Mouse (Mus musculus): Measurements from ENCODE around the gene AW822073.
"Not testable (repeated sequence)": the region's sequence is repeated elsewhere in the genome, so short reads cannot be mapped to it uniquely, and the experiment has no call there.

The AW822073 gene

GRCm38 (mm10) chr10:58224827-58225785 lies at the start of gene AW822073:
Gene AW822073 (minus strand): TSS chr10:58224930.
- in situ Hi-C loops (cut with MboI; ENCODE audit: low pct_unique_long_range_greater_than_20kb in 1 of 2, low sequenced_read_pairs in 2 of 2, unreplicated experiment in 1 of 2) = not testable (repeated sequence)

- in situ Hi-C loops (cut with MboI; ENCODE audit: low pct_unique_long_range_greater_than_20kb in 1 of 2, low sequenced_read_pairs in 2 of 2, unreplicated experiment in 1 of 2) = no loop called here
Observed at GRCm38 (mm10) chr10:58258466-58258865, 33.7 kb upstream of the AW822073 start.

- in situ Hi-C loops (cut with MboI; ENCODE audit: low pct_unique_long_range_greater_than_20kb in 1 of 2, low sequenced_read_pairs in 2 of 2, unreplicated experiment in 1 of 2) = no loop called here
Observed at GRCm38 (mm10) chr10:58255954-58256353, 31.2 kb upstream of the AW822073 start.

GRCm38 (mm10) chr10:58255213-58255892 lies 30.6 kb upstream of the AW822073 start, which contains the start of gene Gcc2:
Gene Gcc2 (plus strand): TSS chr10:58255497.
- in situ Hi-C loops (cut with MboI; ENCODE audit: low pct_unique_long_range_greater_than_20kb in 1 of 2, low sequenced_read_pairs in 2 of 2, unreplicated experiment in 1 of 2) = no loop called here

GRCm38 (mm10) chr10:58254635-58255175 lies 30.0 kb upstream of the AW822073 start:
- in situ Hi-C loops (cut with MboI; ENCODE audit: low pct_unique_long_range_greater_than_20kb in 1 of 2, low sequenced_read_pairs in 2 of 2, unreplicated experiment in 1 of 2) = no loop called here

- in situ Hi-C loops (cut with MboI; ENCODE audit: low pct_unique_long_range_greater_than_20kb in 1 of 2, low sequenced_read_pairs in 2 of 2, unreplicated experiment in 1 of 2) = no loop called here
Observed at GRCm38 (mm10) chr10:58249535-58249934, 24.8 kb upstream of the AW822073 start.

- in situ Hi-C loops (cut with MboI; ENCODE audit: low pct_unique_long_range_greater_than_20kb in 1 of 2, low sequenced_read_pairs in 2 of 2, unreplicated experiment in 1 of 2) = not testable (repeated sequence)
Observed at GRCm38 (mm10) chr10:58238984-58239740, 14.4 kb upstream of the AW822073 start.

GRCm38 (mm10) chr10:58236613-58237012 lies 11.9 kb upstream of the AW822073 start, which contains the start of gene Gm4981:
Gene Gm4981 (minus strand): TSS chr10:58236701.
- in situ Hi-C loops (cut with MboI; ENCODE audit: low pct_unique_long_range_greater_than_20kb in 1 of 2, low sequenced_read_pairs in 2 of 2, unreplicated experiment in 1 of 2) = no loop called here

- in situ Hi-C loops (cut with MboI; ENCODE audit: low pct_unique_long_range_greater_than_20kb in 1 of 2, low sequenced_read_pairs in 2 of 2, unreplicated experiment in 1 of 2) = not testable (repeated sequence)
Observed at GRCm38 (mm10) chr10:58234985-58235384, 10.3 kb upstream of the AW822073 start.

GRCm38 (mm10) chr10:58233740-58234121 lies 9.0 kb upstream of the AW822073 start:
- in situ Hi-C loops (cut with MboI; ENCODE audit: low pct_unique_long_range_greater_than_20kb in 1 of 2, low sequenced_read_pairs in 2 of 2, unreplicated experiment in 1 of 2) = not testable (repeated sequence)

- in situ Hi-C loops (cut with MboI; ENCODE audit: low pct_unique_long_range_greater_than_20kb in 1 of 2, low sequenced_read_pairs in 2 of 2, unreplicated experiment in 1 of 2) = not testable (repeated sequence)
Observed at GRCm38 (mm10) chr10:58233054-58233739, 8.5 kb upstream of the AW822073 start.

- in situ Hi-C loops (cut with MboI; ENCODE audit: low pct_unique_long_range_greater_than_20kb in 1 of 2, low sequenced_read_pairs in 2 of 2, unreplicated experiment in 1 of 2) = not testable (repeated sequence)
Observed at GRCm38 (mm10) chr10:58232641-58232969, 7.9 kb upstream of the AW822073 start, which contains the start of gene Duxf3. Gene Duxf3 (minus strand): TSS chr10:58232675.

- in situ Hi-C loops (cut with MboI; ENCODE audit: low pct_unique_long_range_greater_than_20kb in 1 of 2, low sequenced_read_pairs in 2 of 2, unreplicated experiment in 1 of 2) = not testable (repeated sequence)
Observed at GRCm38 (mm10) chr10:58231779-58232640, 7.3 kb upstream of the AW822073 start.

- in situ Hi-C loops (cut with MboI; ENCODE audit: low pct_unique_long_range_greater_than_20kb in 1 of 2, low sequenced_read_pairs in 2 of 2, unreplicated experiment in 1 of 2) = not testable (repeated sequence)
Observed at GRCm38 (mm10) chr10:58231088-58231487, 6.4 kb upstream of the AW822073 start.

GRCm38 (mm10) chr10:58230021-58230420 lies 5.3 kb upstream of the AW822073 start:
- in situ Hi-C loops (cut with MboI; ENCODE audit: low pct_unique_long_range_greater_than_20kb in 1 of 2, low sequenced_read_pairs in 2 of 2, unreplicated experiment in 1 of 2) = not testable (repeated sequence)

- in situ Hi-C loops (cut with MboI; ENCODE audit: low pct_unique_long_range_greater_than_20kb in 1 of 2, low sequenced_read_pairs in 2 of 2, unreplicated experiment in 1 of 2) = not testable (repeated sequence)
Observed at GRCm38 (mm10) chr10:58227798-58228197, 3.1 kb upstream of the AW822073 start.

GRCm38 (mm10) chr10:58226357-58226756 lies 1.6 kb upstream of the AW822073 start:
- in situ Hi-C loops (cut with MboI; ENCODE audit: low pct_unique_long_range_greater_than_20kb in 1 of 2, low sequenced_read_pairs in 2 of 2, unreplicated experiment in 1 of 2) = not testable (repeated sequence)
